Mouse (Mus musculus) spleen, adult 2 months (tissue): Measurements from ENCODE around the gene Arid4a. TPM values are rescaled to one million over a fixed set of nuclear protein-coding genes. Genes with fewer than 3 reads are reported as not detected.

ENCODE experiments used
- DNase-seq, 2 experiments: peaks; one replicate each; pipeline versions ENCODE4 v3.0.0 to v3.0.0-alpha.2; 2012 to 2021; ENCODE audit warnings: low spot score in 2 of 2, low read depth in 1 of 2
- H3K27ac ChIP-seq: fragments of 200-500 bp; 2 replicates; pipeline ENCODE4 v1.5.1; 2012; ENCODE audit warnings: low read length, inconsistent platforms; ENCODE audit not compliant: insufficient read depth
- H3K27me3 ChIP-seq: fragments of 200-500 bp; 2 replicates; pipeline ENCODE4 v1.6.1; 2012; ENCODE audit warnings: mild to moderate bottlenecking, moderate library complexity, low read length, inconsistent platforms; ENCODE audit not compliant: control insufficient read depth, insufficient read depth
- H3K36me3 ChIP-seq: fragments of 200-500 bp; 2 replicates; pipeline ENCODE4 v1.6.1; 2012; ENCODE audit warnings: mild to moderate bottlenecking, low read length, inconsistent platforms; ENCODE audit not compliant: control insufficient read depth, insufficient read depth
- H3K4me1 ChIP-seq: fragments of 200-500 bp; 2 replicates; pipeline ENCODE4 v1.6.1; 2011; ENCODE audit warnings: inconsistent platforms; ENCODE audit not compliant: control insufficient read depth, insufficient read depth, insufficient read length
- H3K4me3 ChIP-seq: fragments of 200-500 bp; 2 replicates; pipeline ENCODE4 v1.5.1; 2011; ENCODE audit warnings: mild to moderate bottlenecking, inconsistent platforms; ENCODE audit not compliant: insufficient read depth, insufficient read length; ENCODE audit errors: extremely low read depth
- CTCF ChIP-seq: fragments of 200-500 bp; IDR thresholded peaks from 2 replicates; pipeline ENCODE4 v1.5.1; 2011; ENCODE audit warnings: mild to moderate bottlenecking, inconsistent platforms; ENCODE audit not compliant: insufficient read depth, insufficient read length, insufficient replicate concordance; ENCODE audit errors: extremely low read depth
- POLR2A ChIP-seq: fragments of 200-500 bp; IDR thresholded peaks from 2 replicates; pipeline ENCODE4 v1.6.1; 2011; ENCODE audit warnings: low read depth, low read length, inconsistent platforms
- WGBS: fragments of 180-500 bp; shearing (Covaris S2); methylation state at CpG from one replicate; pipeline ENCODE4 v1.1.7; 2018; 5-methylcytosine and 5-hydroxymethylcytosine counted together
- polyA plus RNA-seq: library from polyadenylated mRNA; depleted of rRNA; stranded (reverse); fragments of >200 nt; gene quantifications from 2 replicates; pipeline ENCODE4 v1.2.3, GENCODE M21; 2012

Gene Arid4a
- polyA plus RNA-seq, 1 experiment: 4.7 TPM

DNA sequence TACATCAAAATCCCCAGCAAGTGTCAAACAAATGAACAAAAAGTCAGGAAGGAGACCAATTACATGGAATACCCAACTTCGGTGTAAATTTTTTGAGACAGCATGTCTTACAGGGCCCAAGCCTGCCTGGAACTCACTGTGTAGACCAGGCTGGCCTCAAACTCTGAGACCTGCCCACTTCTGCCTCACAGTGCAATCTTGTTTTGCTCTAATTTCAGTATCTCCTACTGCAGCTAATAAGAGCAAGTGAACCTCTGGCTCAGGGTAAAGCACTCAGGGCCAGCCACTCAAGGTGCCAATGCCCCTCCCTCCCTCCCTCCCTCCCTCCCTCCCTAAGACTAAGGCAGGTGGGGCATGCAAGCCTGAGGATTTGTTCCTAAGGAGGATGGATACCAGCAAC lies 15.4 kb upstream of the Arid4a start:
- Histone ChIP-seq H3K27me3 (no peaks in the 10 kb centered on the region), H3K4me1 (peaks cover 9% of the 10 kb centered on the region), H3K36me3 (peaks cover 17% of the 10 kb centered on the region), H3K4me3 (no peak overlapping the region), H3K27ac (peak overlapping the region; percentile 89)
- TF ChIP-seq CTCF: no peak
- no peak for TF ChIP-seq POLR2A
- 42% methylated on average over 1 of the region's 1 CpGs for WGBS
- DNase-seq: no peak

DNA sequence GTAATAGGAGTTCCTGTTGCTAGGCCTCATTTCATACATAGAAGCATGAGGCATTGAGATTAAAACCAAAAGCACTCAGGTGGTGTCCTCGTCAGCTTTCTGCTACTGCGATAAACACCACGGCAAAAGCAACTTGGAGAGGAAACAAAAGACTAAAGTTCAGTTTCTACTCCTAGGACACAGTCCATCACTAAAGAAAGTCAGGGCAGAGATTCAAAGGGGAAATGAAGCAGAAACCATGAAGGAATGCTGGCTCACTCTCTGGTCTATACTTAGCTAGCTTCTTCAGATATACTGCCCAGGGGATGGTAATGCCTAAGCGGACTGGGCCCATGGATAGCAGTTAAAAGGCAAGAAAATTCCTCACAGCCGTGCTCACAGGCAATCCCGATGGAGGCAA lies 14.3 kb upstream of the Arid4a start:
- H3K36me3 ChIP-seq: peaks cover 20% of the 10 kb centered on the region

DNA sequence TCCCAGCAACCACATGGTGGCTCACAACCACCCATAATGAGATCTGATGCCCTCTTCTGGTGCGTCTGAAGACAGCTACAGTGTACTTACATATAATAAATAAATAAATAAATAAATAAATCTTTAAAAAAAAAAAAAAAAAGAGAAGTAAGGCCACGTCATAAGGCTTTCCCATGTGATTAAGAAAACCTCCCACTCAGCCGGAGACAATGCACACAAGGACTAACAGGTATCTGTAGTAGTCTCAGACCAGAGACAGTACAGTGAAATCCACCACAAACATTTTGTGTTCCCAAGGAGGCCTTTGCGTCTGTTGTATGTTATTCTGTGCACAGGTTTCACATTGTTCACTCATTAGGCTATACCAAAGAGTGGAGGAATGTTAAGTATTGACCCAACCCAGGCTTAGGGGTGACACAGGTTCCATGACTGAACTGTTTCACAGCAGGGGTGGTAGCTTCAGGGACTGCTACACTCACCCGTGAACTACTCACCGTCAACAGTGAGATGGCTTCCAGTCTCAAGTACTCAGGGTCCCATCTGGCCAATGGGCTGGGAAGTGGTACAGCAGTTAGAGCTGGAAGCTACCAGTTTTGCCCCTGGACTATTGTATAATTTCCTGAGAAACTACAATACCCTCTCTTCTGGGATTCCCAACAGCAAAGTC lies 11.9 kb upstream of the Arid4a start:
- Histone ChIP-seq H3K36me3 (peaks cover 26% of the 10 kb centered on the region), H3K27ac (no peak overlapping the region), H3K4me1 (peaks cover 10% of the 10 kb centered on the region), H3K4me3 (no peak overlapping the region), H3K27me3 (no peaks in the 10 kb centered on the region)
- WGBS: 83% methylated on average over 6 of the region's 6 CpGs
- DNase-seq: no peak
- TF ChIP-seq CTCF: no peak
- TF ChIP-seq POLR2A: no peak

More for the DNA sequence above, 14.3 kb upstream of the Arid4a start:
- Histone ChIP-seq H3K4me1 (peaks cover 9% of the 10 kb centered on the region), H3K27ac (no peak overlapping the region), H3K27me3 (no peaks in the 10 kb centered on the region), H3K4me3 (no peak overlapping the region)
- WGBS: 86% methylated on average over 6 of the region's 6 CpGs
- no peak for DNase-seq
- TF ChIP-seq POLR2A: no peak
- TF ChIP-seq CTCF: no peak

DNA sequence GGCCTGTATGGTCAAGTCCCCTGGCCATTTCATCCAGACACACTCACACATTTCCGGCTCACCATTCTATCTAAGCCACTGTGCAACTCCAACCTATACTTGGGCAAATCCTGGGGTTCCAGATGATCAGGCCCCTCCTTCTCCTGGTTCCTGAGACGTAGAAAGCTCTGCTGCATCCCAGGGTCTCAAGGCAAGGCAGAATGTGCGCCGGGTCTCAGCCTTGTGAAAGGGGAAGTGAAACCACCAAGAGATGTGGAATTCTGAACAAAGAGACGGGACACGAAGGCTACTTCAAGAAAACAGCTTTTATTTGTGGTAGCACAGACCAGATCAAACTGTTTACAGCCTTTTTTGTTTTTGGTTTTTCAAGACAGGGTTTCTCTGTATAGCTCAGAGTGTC lies 9.6 kb upstream of the Arid4a start:
- Histone ChIP-seq H3K27ac (peak overlapping the region; percentile 42; the same call in 1 of the 2 replicates), H3K4me1 (peaks cover 4% of the 10 kb centered on the region; the same call in 1 of the 2 replicates), H3K36me3 (peaks cover 32% of the 10 kb centered on the region), H3K27me3 (no peaks in the 10 kb centered on the region), H3K4me3 (no peak overlapping the region)
- WGBS: 52% methylated on average over 6 of the region's 6 CpGs
- DNase-seq: no peak
- no peak for TF ChIP-seq CTCF
- TF ChIP-seq POLR2A: no peak

DNA sequence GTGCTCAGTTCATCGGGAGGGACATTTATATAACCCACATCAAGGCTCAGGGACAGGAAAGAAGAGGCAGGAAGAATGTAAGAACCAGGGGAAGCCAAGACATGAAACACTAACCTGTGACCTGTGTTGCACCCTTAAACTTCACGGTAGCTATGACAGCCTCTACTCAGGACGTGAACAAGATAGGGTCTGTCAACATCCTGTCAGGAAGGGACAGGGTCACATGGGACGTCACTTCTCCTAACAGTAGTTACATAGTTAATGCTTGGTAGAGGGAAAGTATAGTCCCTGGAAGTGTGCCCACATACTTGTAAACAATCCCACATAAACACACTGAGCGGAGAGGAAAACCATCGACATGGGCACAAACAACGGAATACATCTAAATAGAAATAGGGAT lies 8.9 kb upstream of the Arid4a start:
- Histone ChIP-seq H3K27me3 (no peaks in the 10 kb centered on the region), H3K27ac (no peak overlapping the region), H3K4me1 (peaks cover 4% of the 10 kb centered on the region; the same call in 1 of the 2 replicates), H3K4me3 (no peak overlapping the region), H3K36me3 (peaks cover 32% of the 10 kb centered on the region)
- 46% methylated on average over 7 of the region's 7 CpGs for WGBS
- TF ChIP-seq CTCF: no peak
- no peak for TF ChIP-seq POLR2A
- no peak for DNase-seq

DNA sequence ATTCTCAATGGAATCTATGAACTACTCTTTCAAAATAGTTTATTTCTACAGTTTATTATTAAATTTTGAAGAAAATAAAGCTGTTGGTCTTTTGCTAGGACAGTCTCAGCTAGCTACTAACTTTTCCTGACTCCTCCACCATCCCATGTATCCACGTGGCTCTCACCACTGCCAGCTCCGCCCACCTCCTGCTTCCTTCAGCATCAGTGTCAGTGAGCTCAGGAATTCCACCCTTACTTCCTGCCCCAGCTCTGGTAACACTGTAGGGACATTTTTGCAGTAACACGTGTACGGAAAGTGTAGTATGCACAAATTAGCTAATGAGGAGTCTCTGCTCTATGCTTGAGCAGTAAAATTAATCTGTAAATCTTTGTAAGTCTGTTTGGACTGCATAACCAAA lies 6.0 kb upstream of the Arid4a start:
- Histone ChIP-seq H3K27me3 (no peaks in the 10 kb centered on the region), H3K36me3 (peaks cover 31% of the 10 kb centered on the region), H3K4me1 (peaks cover 11% of the 10 kb centered on the region; the same call in 1 of the 2 replicates), H3K4me3 (no peak overlapping the region), H3K27ac (no peak overlapping the region)
- no peak for DNase-seq
- WGBS: 67% methylated on average over 4 of the region's 4 CpGs
- TF ChIP-seq POLR2A (no peak), CTCF (no peak)

DNA sequence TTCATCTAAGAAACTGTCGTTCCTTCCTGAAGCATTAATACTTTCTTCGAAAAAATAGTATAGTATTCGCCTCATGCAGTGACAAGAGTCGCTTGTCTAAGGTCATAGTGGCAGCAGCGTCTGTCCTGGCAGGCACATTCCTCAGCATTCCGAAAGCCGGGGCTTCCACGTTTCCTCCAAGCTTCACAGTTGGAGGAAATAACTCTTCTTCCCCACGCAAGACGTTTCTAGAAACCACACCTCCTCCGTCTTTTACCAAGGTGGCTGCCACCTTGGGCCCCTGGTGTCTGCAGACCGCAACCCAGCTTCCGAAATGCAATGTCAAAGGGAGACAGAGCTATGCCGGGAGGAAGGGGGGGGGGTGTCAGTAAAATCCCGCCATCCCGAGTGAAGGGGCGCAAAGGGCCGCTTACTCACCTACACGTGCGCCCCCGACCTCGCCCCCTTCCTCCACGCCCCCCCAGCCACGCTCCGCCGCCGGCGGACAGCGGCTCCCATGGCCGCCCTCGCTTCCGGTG lies 886 bp upstream of the Arid4a start:
- 0 out of 2 replicates have a peak, but pooled peaks cover 1% of the 10 kb centered on the region for H3K27me3 ChIP-seq
- peak overlapping the region; percentile 89 for H3K4me3 ChIP-seq
- peak overlapping the region; percentile 99 for H3K27ac ChIP-seq
- under 1% methylated on average over 32 of the region's 32 CpGs for WGBS
- H3K4me1 ChIP-seq: peaks cover 8% of the 10 kb centered on the region
- TF ChIP-seq POLR2A (no peak), CTCF (no peak)
- no peak for DNase-seq
- peaks cover 14% of the 10 kb centered on the region for H3K36me3 ChIP-seq
